Mouse (Mus musculus): ENCODE data around the gene Xpo5. TPM values are rescaled to one million over a fixed set of nuclear protein-coding genes. Genes with fewer than 3 reads are reported as not detected.

Gene Xpo5
- 40.0 and 40.4 TPM in 2 replicates for polyA plus RNA-seq (2012; rRNA removed)

GRCm38 (mm10) chr17:46202421-46203071 lies at the start of gene Xpo5, which contains the start of gene Polh:
Gene Xpo5, plus strand, starts transcription at chr17:46202782.
Gene Polh, minus strand, starts transcription at chr17:46202645.
- Histone ChIP-seq H3K27me3 (ENCODE audit: control insufficient read depth, insufficient read depth, low read length) (no peaks in the 10 kb centered on the region), H3K36me3 (ENCODE audit: control insufficient read depth, insufficient read depth, low read length) (peaks cover 11% of the 10 kb centered on the region), H3K4me3 (ENCODE audit: control insufficient read depth, insufficient read depth, low read length) (peak within 1 kb of the TSS; percentile 96), H3K4me1 (replicated peaks; ENCODE audit: control insufficient read depth, insufficient read depth, low read length) (peaks cover 7% of the 10 kb centered on the region), H3K27ac (ENCODE audit: control insufficient read depth, insufficient read depth, low read length) (peak within 1 kb of the TSS; percentile 68)
- TF ChIP-seq CTCF (IDR thresholded peaks at IDR 0.05; ENCODE audit: borderline replicate concordance, control insufficient read depth, extremely low read depth, insufficient read depth, low read length, poor library complexity) (peak; percentile 38), POLR2A (IDR thresholded peaks at IDR 0.05; ENCODE audit: control insufficient read depth, extremely low read depth, insufficient read depth, low read length, poor library complexity) (peak; percentile 77; the same call in 1 of the 2 replicates)
- WGBS = under 1% methylated on average over 66 of the region's 66 CpGs
- DNase-seq = peak; percentile 92

- H3K27ac ChIP-seq (ENCODE audit: control insufficient read depth, insufficient read depth, low read length) = peak within 1 kb of the TSS; percentile 70
- no peaks in the 10 kb centered on the region for H3K27me3 ChIP-seq (ENCODE audit: control insufficient read depth, insufficient read depth, low read length)
- H3K36me3 ChIP-seq (ENCODE audit: control insufficient read depth, insufficient read depth, low read length) = peaks cover 9% of the 10 kb centered on the region; the same call in 1 of the 2 replicates
- H3K4me1 ChIP-seq (replicated peaks; ENCODE audit: control insufficient read depth, insufficient read depth, low read length) = peaks cover 10% of the 10 kb centered on the region; the same call in 1 of the 2 replicates
- peak within 1 kb of the TSS; percentile 66 for H3K4me3 ChIP-seq (ENCODE audit: control insufficient read depth, insufficient read depth, low read length)
- peak; percentile 90 for DNase-seq
- WGBS = 2% methylated on average over 33 of the region's 33 CpGs
- TF ChIP-seq POLR2A (IDR thresholded peaks at IDR 0.05; ENCODE audit: control insufficient read depth, extremely low read depth, insufficient read depth, low read length, poor library complexity) (peak; percentile 88), CTCF (IDR thresholded peaks at IDR 0.05; ENCODE audit: borderline replicate concordance, control insufficient read depth, extremely low read depth, insufficient read depth, low read length, poor library complexity) (0 out of 2 replicates have a peak, but pooled peaks have one; percentile 31)
Observed at GRCm38 (mm10) chr17:46152847-46153782, 49.5 kb upstream of the Xpo5 start, which contains the start of gene Mad2l1bp. Gene Mad2l1bp, minus strand, starts transcription at chr17:46153553.

GRCm38 (mm10) chr17:46154336-46154735 lies 48.2 kb upstream of the Xpo5 start:
- Histone ChIP-seq H3K36me3 (ENCODE audit: control insufficient read depth, insufficient read depth, low read length) (no peaks in the 10 kb centered on the region), H3K4me3 (ENCODE audit: control insufficient read depth, insufficient read depth, low read length) (no peak overlapping the region), H3K27ac (ENCODE audit: control insufficient read depth, insufficient read depth, low read length) (no peak overlapping the region), H3K4me1 (replicated peaks; ENCODE audit: control insufficient read depth, insufficient read depth, low read length) (peaks cover 10% of the 10 kb centered on the region; the same call in 1 of the 2 replicates), H3K27me3 (ENCODE audit: control insufficient read depth, insufficient read depth, low read length) (no peaks in the 10 kb centered on the region)
- no peak for DNase-seq
- 71% methylated on average over 3 of the region's 3 CpGs for WGBS
- TF ChIP-seq POLR2A (IDR thresholded peaks at IDR 0.05; ENCODE audit: control insufficient read depth, extremely low read depth, insufficient read depth, low read length, poor library complexity) = no peak
- TF ChIP-seq CTCF (IDR thresholded peaks at IDR 0.05; ENCODE audit: borderline replicate concordance, control insufficient read depth, extremely low read depth, insufficient read depth, low read length, poor library complexity) = no peak

- H3K27me3 ChIP-seq (ENCODE audit: control insufficient read depth, insufficient read depth, low read length) = no peaks in the 10 kb centered on the region
- H3K4me3 ChIP-seq (ENCODE audit: control insufficient read depth, insufficient read depth, low read length) = no peak overlapping the region
- DNase-seq = no peak
- no peak overlapping the region for H3K27ac ChIP-seq (ENCODE audit: control insufficient read depth, insufficient read depth, low read length)
- no peaks in the 10 kb centered on the region for H3K36me3 ChIP-seq (ENCODE audit: control insufficient read depth, insufficient read depth, low read length)
- peaks cover 15% of the 10 kb centered on the region for H3K4me1 ChIP-seq (replicated peaks; ENCODE audit: control insufficient read depth, insufficient read depth, low read length)
- no peak for TF ChIP-seq CTCF (IDR thresholded peaks at IDR 0.05; ENCODE audit: borderline replicate concordance, control insufficient read depth, extremely low read depth, insufficient read depth, low read length, poor library complexity)
- no peak for TF ChIP-seq POLR2A (IDR thresholded peaks at IDR 0.05; ENCODE audit: control insufficient read depth, extremely low read depth, insufficient read depth, low read length, poor library complexity)
- 91% methylated on average over 5 of the region's 5 CpGs for WGBS
Observed at GRCm38 (mm10) chr17:46156680-46157079, 45.9 kb upstream of the Xpo5 start.

GRCm38 (mm10) chr17:46157131-46157530 lies 45.5 kb upstream of the Xpo5 start:
- no peak overlapping the region for H3K27ac ChIP-seq (ENCODE audit: control insufficient read depth, insufficient read depth, low read length)

GRCm38 (mm10) chr17:46159236-46159635 lies 43.3 kb upstream of the Xpo5 start:
- WGBS = 55% methylated on average over 2 of the region's 2 CpGs
- no peaks in the 10 kb centered on the region for H3K27me3 ChIP-seq (ENCODE audit: control insufficient read depth, insufficient read depth, low read length)
- no peak overlapping the region for H3K27ac ChIP-seq (ENCODE audit: control insufficient read depth, insufficient read depth, low read length)
- TF ChIP-seq POLR2A (IDR thresholded peaks at IDR 0.05; ENCODE audit: control insufficient read depth, extremely low read depth, insufficient read depth, low read length, poor library complexity) (no peak), CTCF (IDR thresholded peaks at IDR 0.05; ENCODE audit: borderline replicate concordance, control insufficient read depth, extremely low read depth, insufficient read depth, low read length, poor library complexity) (no peak)
- DNase-seq = no peak
- no peaks in the 10 kb centered on the region for H3K36me3 ChIP-seq (ENCODE audit: control insufficient read depth, insufficient read depth, low read length)
- peaks cover 27% of the 10 kb centered on the region for H3K4me1 ChIP-seq (replicated peaks; ENCODE audit: control insufficient read depth, insufficient read depth, low read length)
- H3K4me3 ChIP-seq (ENCODE audit: control insufficient read depth, insufficient read depth, low read length) = no peak overlapping the region

More at GRCm38 (mm10) chr17:46157131-46157530, 45.5 kb upstream of the Xpo5 start:
- H3K27me3 ChIP-seq (ENCODE audit: control insufficient read depth, insufficient read depth, low read length) = no peaks in the 10 kb centered on the region
- H3K4me1 ChIP-seq (replicated peaks; ENCODE audit: control insufficient read depth, insufficient read depth, low read length) = peaks cover 18% of the 10 kb centered on the region
- H3K4me3 ChIP-seq (ENCODE audit: control insufficient read depth, insufficient read depth, low read length) = no peak overlapping the region
- no peaks in the 10 kb centered on the region for H3K36me3 ChIP-seq (ENCODE audit: control insufficient read depth, insufficient read depth, low read length)
- no peak for TF ChIP-seq POLR2A (IDR thresholded peaks at IDR 0.05; ENCODE audit: control insufficient read depth, extremely low read depth, insufficient read depth, low read length, poor library complexity)
- TF ChIP-seq CTCF (IDR thresholded peaks at IDR 0.05; ENCODE audit: borderline replicate concordance, control insufficient read depth, extremely low read depth, insufficient read depth, low read length, poor library complexity) = no peak
- no peak for DNase-seq
- 94% methylated on average over 8 of the region's 8 CpGs for WGBS

Measured in thymus, adult 2 months (tissue).